ENCODE assay signal across 27 mouse cellular contexts in genomic region chr9:48980371-48980770, GRCm38 (mm10). TPM values are rescaled to one million over a fixed set of nuclear protein-coding genes. Genes with fewer than 3 reads are reported as not detected.
A peak's percentile ranks its signal among the peaks of the same experiment; 100 is the strongest.
DNase-seq lines count a peak whose midpoint lies in the region; ATAC-seq and TF ChIP-seq lines count a peak whose summit lies in the region.
"Had no signal": no experiment of that assay in that cellular context is flagged by ENCODE, and none has a peak within 500 bp of the region (broad histone marks: within the 10 kb centered on the region; RNA-seq: fewer than 3 reads in every experiment).

No protein-coding gene starts in this region.

- H3K4me1 ChIP-seq in heart, embryonic 12.5 days (replicated peaks) = peaks cover 23% of the 10 kb centered on the region
- H3K4me1 ChIP-seq in MEL (ENCODE audit: control insufficient read depth in 1 of 2, insufficient read depth in 2 of 2, low read length in 2 of 2) = peaks cover 2 to 16% of the 10 kb centered on the region in 2 experiments
- H3K4me1 ChIP-seq: hindbrain, embryonic 12.5 days had no signal

- no peak overlapping the region; the same call in 1 of the 2 replicates for H3K9ac ChIP-seq in heart, embryonic 12.5 days
- H3K9ac ChIP-seq in MEL (ENCODE audit: control insufficient read depth, low read depth, low read length, poor library complexity, severe bottlenecking) = no peak overlapping the region
- H3K9ac ChIP-seq: embryonic facial prominence, embryonic 15.5 days; forebrain, embryonic 15.5 days; hindbrain, embryonic 12.5 days; kidney, embryonic 15.5 days; limb, embryonic 15.5 days; liver, embryonic 15.5 days; midbrain, embryonic 12.5 days had no signal

- H3K4me3 ChIP-seq in heart, embryonic 12.5 days = no peak overlapping the region
- H3K4me3 ChIP-seq in MEL (ENCODE audit: control insufficient read depth in 1 of 2, insufficient read depth in 1 of 2, low read depth in 2 of 2, low read length in 2 of 2) = no peak overlapping the region
- H3K4me3 ChIP-seq: embryonic facial prominence, embryonic 15.5 days; forebrain, embryonic 15.5 days; hindbrain, embryonic 12.5 days; kidney, embryonic 15.5 days; limb, embryonic 15.5 days; liver, embryonic 15.5 days; midbrain, embryonic 12.5 days had no signal

- no peaks in the 10 kb centered on the region for H3K79me2 ChIP-seq in MEL (ENCODE audit: control insufficient read depth, insufficient read depth, low read length, poor library complexity)

- intact Hi-C loops in heart, postnatal 25 days (cut with DNase I) = loop anchor here (10.0 kb wide), 1 partner anchor 486 kb away; the partner anchor contains the start of genes Gm5617 and Rbm7
- intact Hi-C loops in left cerebral cortex, postnatal 36 days (cut with DNase I) = loop anchor here (10.0 kb wide), 1 partner anchor 246 kb away; no protein-coding TSS in a partner anchor

- H3K4me2 ChIP-seq in heart, embryonic 12.5 days = no peak overlapping the region
- H3K4me2 ChIP-seq: embryonic facial prominence, embryonic 15.5 days; forebrain, embryonic 15.5 days; hindbrain, embryonic 12.5 days; kidney, embryonic 15.5 days; limb, embryonic 15.5 days; liver, embryonic 15.5 days; midbrain, embryonic 12.5 days had no signal

- no peaks in the 10 kb centered on the region for H3K9me3 ChIP-seq in heart, embryonic 12.5 days (replicated peaks)
- no peaks in the 10 kb centered on the region for H3K9me3 ChIP-seq in MEL (replicated peaks; ENCODE audit: insufficient read depth, low read length)
- H3K9me3 ChIP-seq: embryonic facial prominence, embryonic 15.5 days; forebrain, embryonic 15.5 days; hindbrain, embryonic 12.5 days; kidney, embryonic 15.5 days; limb, embryonic 15.5 days; liver, embryonic 15.5 days; midbrain, embryonic 12.5 days had no signal

- WGBS in heart, embryonic 12.5 days = 42% methylated on average over 5 of the region's 5 CpGs

- H3K36me3 ChIP-seq in heart, embryonic 12.5 days = no peaks in the 10 kb centered on the region
- peaks cover 0 to 12% of the 10 kb centered on the region in 2 experiments; a peak in 2 of 4 replicates for H3K36me3 ChIP-seq in MEL (ENCODE audit: control insufficient read depth in 1 of 2, insufficient read depth in 2 of 2, low read length in 2 of 2)
- H3K36me3 ChIP-seq: embryonic facial prominence, embryonic 15.5 days; forebrain, embryonic 15.5 days; hindbrain, embryonic 12.5 days; kidney, embryonic 15.5 days; limb, embryonic 15.5 days; liver, embryonic 15.5 days; midbrain, embryonic 12.5 days had no signal

- TF ChIP-seq POLR2A in MEL (IDR thresholded peaks at IDR 0.05; ENCODE audit: control insufficient read depth in 1 of 2, insufficient read depth in 1 of 2, low read depth in 1 of 2, low read length in 2 of 2, poor library complexity in 1 of 2) = no peak

- H3K27me3 ChIP-seq in heart, embryonic 12.5 days (replicated peaks) = no peaks in the 10 kb centered on the region
- peaks cover 0 to 1% of the 10 kb centered on the region in 2 experiments; a peak in 1 of 4 replicates for H3K27me3 ChIP-seq in MEL (ENCODE audit: control insufficient read depth in 1 of 2, insufficient read depth in 2 of 2, low read length in 2 of 2)
- H3K27me3 ChIP-seq: embryonic facial prominence, embryonic 15.5 days; forebrain, embryonic 15.5 days; hindbrain, embryonic 12.5 days; kidney, embryonic 15.5 days; limb, embryonic 15.5 days; liver, embryonic 15.5 days; midbrain, embryonic 12.5 days had no signal

- peak overlapping the region; percentile 87 for H3K27ac ChIP-seq in heart, embryonic 12.5 days (ENCODE audit: poor library complexity, severe bottlenecking)
- H3K27ac ChIP-seq in MEL (ENCODE audit: control insufficient read depth, low read depth, low read length) = no peak overlapping the region
- H3K27ac ChIP-seq: embryonic facial prominence, embryonic 15.5 days; forebrain, embryonic 15.5 days; hindbrain, embryonic 12.5 days; kidney, embryonic 15.5 days; limb, embryonic 15.5 days; liver, embryonic 15.5 days; midbrain, embryonic 12.5 days had no signal

- no peak for TF ChIP-seq CTCF in MEL (IDR thresholded peaks at IDR 0.05 in 2 of 3, conservative IDR thresholded peaks at IDR 0.05 in 1 of 3; ENCODE audit: control insufficient read depth in 1 of 3, insufficient read depth in 1 of 3, low read depth in 2 of 3, low read length in 3 of 3, poor library complexity in 1 of 3, severe bottlenecking in 1 of 3)

- no peak for TF ChIP-seq RAD21 in MEL (IDR thresholded peaks at IDR 0.05; ENCODE audit: low read depth, low read length)

- no peak for ATAC-seq in heart, embryonic 12.5 days (ENCODE audit: insufficient number of reproducible peaks, low FRiP score)
- ATAC-seq: forebrain, embryonic 15.5 days had no signal

- no peak for DNase-seq in heart, postnatal 25 days (ENCODE audit: low spot score)
- DNase-seq in lung, postnatal 25 days (ENCODE audit: low spot score) = peak; percentile 33
- no peak for DNase-seq in lung, postnatal 4 days
- DNase-seq in MEL (ENCODE audit: low read depth, low spot score) = peak; percentile 6
- peak; percentile 69 for DNase-seq in naive thymus-derived CD4-positive, alpha-beta T cell, adult 2 months (ENCODE audit: low read depth)
- DNase-seq in left cerebral cortex, postnatal 36 days (ENCODE audit: low spot score in 2 of 2) = no peak
- DNase-seq: adrenal gland, postnatal 36 days; B cell, adult 2 months; cerebellum, adult 9-10 months; kidney, adult 11 months; kidney, postnatal 36 days; left cerebral cortex, postnatal 4 days; thymus, postnatal 14 days had no signal

- TF ChIP-seq EP300 in MEL (IDR thresholded peaks at IDR 0.05; ENCODE audit: low read depth in 1 of 2, low read length in 2 of 2) = no peak

TF ChIP-seq in MEL, 35 proteins besides CTCF, POLR2A, EP300 and RAD21:
- TF ChIP-seq BHLHE40 (IDR thresholded peaks at IDR 0.05; ENCODE audit: borderline replicate concordance, low read depth, low read length) (no peak), RCOR1 (IDR thresholded peaks at IDR 0.05; ENCODE audit: low read depth, low read length) (no peak), MXI1 (IDR thresholded peaks at IDR 0.05; ENCODE audit: low read depth, low read length) (no peak), NRF1 (IDR thresholded peaks at IDR 0.05; ENCODE audit: insufficient read depth, low read depth, low read length, poor library complexity, severe bottlenecking) (no peak), GATA1 (IDR thresholded peaks at IDR 0.05; ENCODE audit: low read depth, low read length) (no peak), MEF2A (IDR thresholded peaks at IDR 0.05; ENCODE audit: extremely low read depth, insufficient replicate concordance, low read depth, low read length, poor library complexity, severe bottlenecking) (no peak)

RNA-seq across cellular contexts. Expression of gene Usp28, which starts 4.8 kb away (rescaled TPM):
- polyA plus RNA-seq in heart, embryonic 12.5 days (2016; fragmentation: Nextera tagmentation; extraction: Ambion mirVana) = 133 and 144 TPM in 2 replicates
- total RNA-seq in heart, postnatal 25 days (2021) = 100 to 1,000 TPM; 150 to 157 TPM
- total RNA-seq in MEL (2012; rRNA removed) = 5.0 and 5.2 TPM in 2 replicates
- polyA plus RNA-seq in MEL (2012; ENCODE audit: insufficient read depth in 1 of 2, insufficient read length in 2 of 2, low read depth in 1 of 2, low replicate concordance in 2 of 2, missing spikeins in 1 of 2) = 10 to 100 TPM in 1 of 2 experiments, not detected in 1; 14.2 TPM
- 10 to 100 TPM; 35.6 to 52.3 TPM for total RNA-seq in left cerebral cortex, postnatal 36 days (2021)

RNA-seq across cellular contexts. Expression of gene Htr3b, which starts 15.6 kb away (rescaled TPM):
- polyA plus RNA-seq in heart, embryonic 12.5 days (2016; fragmentation: Nextera tagmentation; extraction: Ambion mirVana) = not detected in 2 replicates
- not detected for total RNA-seq in heart, postnatal 25 days (2021)
- total RNA-seq in MEL (2012; rRNA removed) = not detected in 2 replicates
- not detected for polyA plus RNA-seq in MEL (2012; ENCODE audit: insufficient read depth in 1 of 2, insufficient read length in 2 of 2, low read depth in 1 of 2, low replicate concordance in 2 of 2, missing spikeins in 1 of 2)
- not detected for total RNA-seq in left cerebral cortex, postnatal 36 days (2021)
- total RNA-seq: common myeloid progenitor, adult 5-6 weeks; gastrocnemius, adult 8-10 months; left cerebral cortex, adult 18-20 months; left cerebral cortex, postnatal 4 days; megakaryocyte, adult 5-6 weeks; neutrophil, adult 5-6 weeks had no signal
- polyA plus RNA-seq: forebrain, embryonic 15.5 days; gonadal fat pad, adult 2 months; limb, embryonic 15.5 days; liver, embryonic 15.5 days; midbrain, embryonic 12.5 days had no signal

Comparison
In these comparisons a context has a peak if more than half of its experiments do, and no peak if none do; other contexts are left out.
1. DNase-seq: peak in lung, postnatal 25 days (single experiment), MEL (single experiment) and naive thymus-derived CD4-positive, alpha-beta T cell, adult 2 months (single experiment); none in heart, postnatal 25 days (single experiment), lung, postnatal 4 days (0 of 2) and left cerebral cortex, postnatal 36 days (0 of 2).